Mouse (Mus musculus) retina, adult 2 months (tissue): Measurements from ENCODE around the gene Snrnp35.
A peak's percentile ranks its signal among the peaks of the same experiment; 100 is the strongest.
"Not testable (repeated sequence)": the region's sequence is repeated elsewhere in the genome, so short reads cannot be mapped to it uniquely, and the experiment has no call there.

ENCODE experiments used
- DNase-seq: peaks from one replicate; pipeline ENCODE4 v3.0.0-alpha.2; 2012; ENCODE audit warnings: low read depth, low spot score

The Snrnp35 gene

DNA sequence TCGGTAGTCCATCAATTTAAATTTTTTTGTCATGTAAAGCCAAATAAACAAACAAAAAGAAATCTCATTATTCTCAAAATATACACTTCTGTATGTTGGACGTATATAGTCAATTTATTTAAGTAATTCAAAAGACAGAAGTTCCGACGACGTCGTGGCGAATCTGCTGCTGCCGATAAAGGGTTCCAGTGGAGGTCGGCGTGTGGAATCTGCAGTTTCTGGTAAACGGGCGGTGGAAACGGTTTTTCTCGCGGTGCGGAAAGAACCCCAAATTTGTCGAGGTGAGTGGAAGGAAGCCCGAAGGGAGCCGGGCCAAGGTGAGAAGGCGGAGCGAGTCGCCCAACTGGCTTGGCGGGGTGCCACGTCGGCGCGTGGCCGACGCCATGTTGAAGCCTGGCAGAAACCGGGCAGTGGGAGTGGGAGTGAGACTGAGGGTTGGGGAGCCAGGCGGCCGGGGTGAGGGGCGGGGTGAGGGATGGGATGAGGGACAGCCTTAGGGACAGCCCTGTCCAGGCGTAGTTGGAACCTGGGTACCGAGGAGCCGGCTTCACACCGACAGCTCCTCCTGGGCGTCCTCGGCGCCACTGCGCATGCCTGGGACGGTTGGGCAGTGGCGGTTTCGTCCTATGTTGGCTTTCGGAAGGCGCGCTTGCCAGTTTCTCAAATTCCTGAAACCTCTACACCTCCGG is at the start of gene Snrnp35:
Gene Snrnp35 (plus strand): TSS at position 169 of the 689 bp plus-strand sequence.
- peak; percentile 78 for DNase-seq

DNA sequence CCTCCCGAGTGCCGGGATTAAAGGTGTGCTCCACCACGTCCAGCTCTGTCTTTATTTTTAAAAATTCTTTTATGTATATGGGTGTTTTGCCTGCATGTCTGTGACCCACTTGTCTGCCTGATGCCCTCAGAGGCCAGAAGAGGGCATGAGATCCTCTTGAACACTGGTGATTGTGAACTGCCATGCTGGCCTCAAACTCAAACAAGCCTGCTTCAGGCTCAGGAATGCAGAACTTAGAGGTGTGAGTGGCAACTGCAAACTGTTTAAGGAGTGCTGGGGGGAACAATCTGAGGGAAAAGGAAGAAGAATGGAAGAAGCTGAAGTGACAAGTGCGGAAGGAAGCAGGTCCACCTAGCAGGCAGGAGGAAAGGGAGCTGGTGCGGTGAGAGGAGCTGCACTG is 44.7 kb upstream of the Snrnp35 start:
- no peak for DNase-seq

DNA sequence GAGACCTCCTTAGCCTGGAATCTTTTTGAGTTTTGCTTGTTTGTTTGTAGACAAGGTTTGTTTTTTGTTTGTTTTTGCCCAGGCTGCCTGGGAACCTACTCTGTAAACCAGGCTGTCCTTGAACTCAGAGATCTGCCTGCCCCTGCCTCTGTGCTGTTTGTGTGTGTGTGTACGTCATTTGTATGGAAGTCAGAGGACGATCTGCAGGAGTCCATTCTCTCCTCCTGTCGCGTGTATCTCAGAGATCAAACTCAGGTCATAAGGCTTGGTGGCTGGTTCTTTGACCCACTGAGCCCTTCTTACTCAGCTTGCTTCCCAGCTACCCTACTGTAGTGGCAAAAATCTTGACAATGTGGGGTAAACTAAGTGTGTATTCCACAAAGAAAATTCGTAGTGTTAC is 44.2 kb upstream of the Snrnp35 start:
- no peak for DNase-seq

DNA sequence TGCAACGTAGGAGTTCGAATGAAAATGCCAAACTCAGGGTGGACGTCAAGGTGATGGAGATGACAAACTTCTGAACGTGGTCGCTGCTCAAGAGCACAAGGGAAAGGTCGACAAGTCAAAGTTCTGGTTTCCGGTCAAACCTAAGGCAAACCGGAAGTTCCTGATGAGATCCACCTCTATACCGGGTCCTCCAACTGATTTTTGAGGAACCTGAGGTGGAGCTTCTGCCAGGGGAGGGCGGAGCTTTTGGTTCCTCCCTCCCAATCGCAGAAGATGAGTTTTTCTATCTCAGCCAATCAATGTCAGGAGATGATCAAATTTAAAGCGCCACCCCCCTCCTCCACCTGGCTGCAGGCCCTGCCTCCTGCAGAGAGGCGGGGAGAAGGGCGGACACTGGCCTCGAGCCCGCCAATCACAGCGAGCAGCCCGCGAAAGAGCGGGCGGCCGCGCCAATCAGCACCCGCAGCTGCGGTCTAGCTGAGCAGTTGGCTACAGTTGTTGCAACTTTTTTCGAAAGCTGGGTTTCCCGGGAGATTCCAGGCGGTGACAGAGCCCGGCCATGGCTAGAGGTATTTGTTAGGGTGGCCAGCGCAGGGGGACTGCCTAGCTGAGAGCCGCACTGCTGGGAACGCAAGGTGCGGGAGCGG is 43.4 kb upstream of the Snrnp35 start, which contains the start of gene Kmt5a:
Gene Kmt5a (plus strand): TSS at position 484 of the 647 bp plus-strand sequence.
- DNase-seq, result peak; percentile 77

DNA sequence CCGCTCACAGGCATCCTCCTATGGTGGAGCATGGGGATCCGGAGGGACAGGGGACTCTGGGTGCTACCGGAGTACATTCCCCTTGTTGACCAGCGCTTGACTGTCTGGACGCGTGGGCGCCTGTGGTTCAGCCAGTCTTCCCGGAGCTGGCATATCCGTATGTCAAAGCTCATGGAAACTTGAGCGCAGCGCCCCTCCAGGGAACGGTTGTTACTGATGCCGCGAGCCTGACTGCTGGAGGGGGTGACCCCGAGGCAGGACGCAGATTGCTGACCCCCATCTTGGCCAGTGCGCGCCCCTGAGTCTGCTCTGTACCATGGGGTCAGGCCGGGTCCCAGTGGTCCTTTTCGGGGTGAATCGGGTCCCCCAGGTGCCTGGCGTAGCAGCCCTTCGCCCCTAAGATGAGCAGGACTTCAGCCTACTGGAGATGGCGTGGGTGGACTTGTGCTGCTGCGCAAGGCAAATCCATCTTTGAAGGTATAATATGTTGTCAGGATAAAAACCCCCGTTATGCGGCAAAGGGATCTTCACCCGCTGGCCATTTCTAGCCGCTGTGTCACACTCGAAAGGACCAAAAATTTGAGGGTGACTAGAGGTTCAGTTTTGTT is 42.7 kb upstream of the Snrnp35 start:
- no peak for DNase-seq

DNA sequence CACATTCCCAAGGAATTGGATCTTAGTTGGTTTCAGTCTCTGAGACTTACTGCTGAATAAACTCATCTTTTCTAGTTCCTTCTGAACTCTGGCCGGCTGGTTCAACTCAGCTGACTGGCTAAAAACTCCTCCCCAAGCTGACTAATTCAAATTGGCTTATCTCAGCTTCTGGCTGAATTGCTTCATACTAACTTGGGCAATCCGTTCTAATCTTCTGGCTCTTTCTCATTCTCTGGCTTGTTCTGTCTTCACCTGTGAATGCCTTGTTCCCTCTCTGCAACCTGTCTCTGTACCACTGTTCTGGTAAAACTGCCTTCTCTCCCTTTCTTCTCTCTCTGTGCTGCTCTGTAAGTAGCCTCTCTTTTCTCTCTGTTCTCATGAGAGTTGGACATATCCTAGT is 40.3 kb upstream of the Snrnp35 start:
- DNase-seq, result no peak

DNA sequence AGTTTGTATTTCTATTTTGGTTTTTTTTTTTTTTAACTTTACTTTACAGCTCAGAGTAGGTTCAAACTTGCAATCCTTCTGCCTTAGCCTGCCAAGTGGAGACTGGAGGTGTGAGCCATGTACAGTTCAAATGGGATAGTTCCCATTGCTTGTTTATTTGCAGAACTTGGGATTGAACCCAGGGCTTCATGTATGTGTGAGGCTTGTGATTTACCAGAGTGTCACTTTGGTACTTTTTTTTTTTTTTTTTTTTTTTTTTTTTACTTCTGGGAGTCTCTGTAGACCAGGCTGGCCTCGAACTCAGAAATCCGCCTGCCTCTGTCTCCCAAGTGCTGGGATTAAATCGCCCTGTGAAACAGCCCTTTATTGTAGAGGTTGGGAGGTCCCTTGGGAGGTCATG is 38.7 kb upstream of the Snrnp35 start:
- DNase-seq, result no peak

DNA sequence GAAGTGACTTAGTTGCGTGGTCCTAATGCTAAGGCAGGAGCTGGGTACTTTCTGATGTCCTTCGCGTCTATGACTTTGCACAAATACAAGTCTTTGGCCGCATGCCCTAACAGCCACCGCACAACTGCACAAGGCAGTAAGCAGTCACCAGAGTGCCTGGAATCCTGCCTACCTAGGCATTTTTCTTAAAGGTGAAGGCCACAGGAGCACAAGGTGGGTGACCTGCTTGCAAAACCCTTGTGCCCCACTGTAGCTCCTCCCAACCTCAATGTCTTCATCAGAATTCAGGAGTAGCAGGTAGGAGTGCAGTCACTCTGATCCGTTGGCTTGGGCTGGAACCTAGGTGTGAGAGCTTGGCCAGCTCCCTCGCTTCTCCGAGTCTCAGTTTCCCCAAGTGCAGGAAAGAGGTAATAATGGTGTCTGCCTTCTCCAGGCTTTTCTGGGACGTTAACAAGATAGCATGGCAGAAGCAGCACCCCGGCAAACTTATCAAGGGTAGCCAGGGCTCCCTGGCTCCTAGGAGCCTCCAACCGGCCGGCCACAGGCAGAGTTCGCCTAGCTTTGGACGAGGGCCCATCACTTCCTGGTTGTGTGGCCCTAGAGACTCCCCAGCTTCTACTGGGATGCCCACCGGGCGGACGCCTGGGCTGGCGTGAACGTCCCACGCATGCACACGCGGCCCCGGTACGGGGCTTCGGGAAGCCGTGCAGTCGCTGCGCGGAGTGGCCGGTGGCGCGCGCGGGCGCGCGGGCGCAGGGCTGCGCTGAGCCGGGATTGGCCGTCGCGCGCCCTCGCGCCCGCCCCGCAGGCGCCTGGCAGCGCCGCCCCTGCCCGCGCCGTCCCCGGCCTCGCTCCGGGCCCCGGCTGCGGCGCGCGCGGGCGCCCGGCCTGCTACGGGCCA is 38.0 kb upstream of the Snrnp35 start:
- DNase-seq, result peak; percentile 60

DNA sequence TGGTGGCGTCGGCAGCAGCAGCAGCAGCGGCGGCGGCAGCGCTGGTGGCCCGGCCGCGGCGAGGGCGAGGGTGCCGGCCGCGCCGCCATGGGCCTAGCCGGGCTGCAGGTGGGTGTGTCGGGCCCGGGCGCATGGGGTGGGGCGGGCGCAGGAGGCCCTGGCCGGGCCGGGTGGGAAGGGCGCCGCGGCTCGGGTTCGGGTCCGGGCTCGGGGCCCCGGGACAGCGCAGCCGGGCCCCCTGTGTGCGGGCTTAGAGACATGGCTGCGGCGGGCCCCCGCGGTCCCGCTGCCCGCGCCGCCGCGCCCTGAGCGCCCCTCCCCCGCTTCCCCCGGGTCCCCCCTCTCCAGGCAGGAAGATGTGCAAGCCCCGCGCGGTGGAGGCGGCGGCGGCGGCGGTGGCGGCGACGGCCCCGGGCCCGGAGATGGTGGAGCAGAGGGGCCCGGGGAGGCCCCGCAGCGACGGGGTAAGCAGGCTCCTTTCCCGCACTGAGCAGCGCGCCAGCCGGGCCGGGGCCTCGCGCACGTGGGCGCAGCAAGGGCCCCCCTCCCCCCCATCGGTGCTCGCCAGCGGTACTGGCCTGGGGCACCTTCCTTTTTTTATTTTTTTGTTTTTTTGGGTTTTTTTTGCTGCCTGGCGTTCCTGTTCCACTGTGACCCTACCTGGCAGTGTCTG is 37.2 kb upstream of the Snrnp35 start:
- DNase-seq, result no peak

DNA sequence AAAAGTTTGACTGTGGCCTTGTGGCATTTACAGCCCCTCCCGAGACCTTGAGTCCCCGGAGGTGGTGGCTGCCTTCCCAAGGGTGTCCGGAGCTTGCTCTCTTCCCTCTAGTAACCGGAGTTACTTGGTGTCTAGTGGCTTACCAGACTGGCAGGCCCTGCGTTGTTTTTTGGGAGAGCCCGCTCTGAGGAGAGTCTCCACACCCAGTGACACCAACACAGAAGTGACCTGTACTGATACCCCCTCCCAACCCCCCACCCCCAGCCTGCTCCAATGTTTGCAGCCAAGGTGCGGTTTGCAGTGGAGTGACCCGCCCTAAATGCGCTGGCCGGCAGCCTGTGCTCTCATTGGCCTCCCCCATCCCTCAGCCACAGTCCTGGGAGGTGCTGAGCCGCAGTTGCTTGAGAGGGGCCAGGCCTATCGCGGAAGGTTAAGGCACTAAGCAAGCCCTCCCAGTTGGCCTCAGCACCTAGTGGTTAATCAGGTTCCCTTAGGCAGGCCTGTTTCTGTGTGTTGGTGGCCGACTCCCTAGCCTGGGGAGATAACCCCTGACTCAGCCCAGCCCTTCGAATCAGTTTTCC is 36.5 kb upstream of the Snrnp35 start:
- DNase-seq, result no peak

DNA sequence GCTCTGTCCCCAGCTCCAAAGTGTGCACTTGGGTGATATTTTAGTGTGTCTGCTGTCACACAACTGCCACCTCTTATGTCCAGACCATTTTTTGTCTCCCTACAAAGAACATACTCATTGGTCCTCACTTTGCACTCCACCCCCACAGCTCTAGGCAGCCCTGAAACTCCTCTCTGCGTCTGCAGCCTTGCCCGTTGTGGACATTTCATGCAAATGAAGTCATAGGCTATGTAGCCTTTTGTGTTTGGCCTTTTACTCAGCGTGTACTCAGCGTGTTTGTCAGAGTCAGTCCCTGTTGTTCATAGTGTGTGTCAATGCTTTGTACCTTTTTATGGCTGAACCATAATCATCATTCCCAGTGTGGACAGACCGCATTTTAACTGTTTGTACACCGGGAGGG is 33.4 kb upstream of the Snrnp35 start:
- DNase-seq, result no peak

DNA sequence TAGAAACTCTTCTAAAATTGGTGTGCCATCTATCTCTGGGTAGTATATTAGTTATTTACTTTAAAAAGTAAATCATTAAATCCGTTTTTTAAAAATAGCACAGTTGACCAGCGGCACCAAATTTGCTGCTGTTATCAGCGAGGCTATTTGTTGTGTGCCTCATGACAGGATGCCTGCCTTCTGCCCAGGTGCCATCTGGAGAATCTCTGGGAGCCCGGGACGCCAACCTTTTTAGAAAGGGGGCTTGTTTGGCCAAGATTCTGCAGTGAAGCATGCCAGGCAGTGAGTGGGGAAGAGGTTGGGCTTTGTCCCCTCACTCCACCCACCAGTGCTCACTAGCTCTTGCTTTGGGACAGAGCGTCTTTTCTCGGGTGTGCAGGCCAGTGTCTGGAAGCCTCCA is 32.9 kb upstream of the Snrnp35 start:
- DNase-seq, result no peak

DNA sequence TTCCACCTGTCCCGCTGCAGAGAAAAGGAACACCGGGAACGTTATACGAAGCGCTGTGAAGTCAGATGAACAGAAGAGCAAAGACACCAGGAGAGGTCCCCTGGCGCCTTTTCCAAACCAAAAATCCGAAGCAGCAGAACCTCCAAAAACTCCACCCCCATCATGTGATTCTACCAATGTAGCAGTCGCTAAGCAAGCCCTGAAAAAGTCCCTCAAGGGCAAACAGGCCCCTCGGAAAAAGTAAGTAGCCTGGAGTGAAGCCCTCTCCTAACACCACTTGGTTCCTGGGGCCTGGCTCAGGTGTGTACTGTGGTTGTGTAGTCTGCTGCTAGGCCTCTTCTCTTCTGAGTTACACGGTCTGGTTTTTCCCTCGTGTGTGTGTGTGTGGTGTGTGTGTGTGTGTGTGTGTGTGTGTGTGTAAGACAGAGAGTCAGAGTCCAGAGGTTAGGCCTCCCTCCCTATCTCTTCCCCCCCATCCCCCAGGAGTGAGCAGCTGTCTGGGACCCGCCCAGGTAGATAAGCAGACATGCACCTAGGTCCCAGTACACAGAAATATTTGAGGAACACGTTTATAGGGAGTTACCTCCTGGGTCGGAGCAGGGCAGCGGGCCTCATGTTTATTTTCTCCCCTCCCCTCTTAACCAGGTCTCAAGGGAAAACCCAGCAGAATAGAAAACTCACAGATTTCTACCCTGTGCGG is 32.1 kb upstream of the Snrnp35 start:
- DNase-seq, result no peak

DNA sequence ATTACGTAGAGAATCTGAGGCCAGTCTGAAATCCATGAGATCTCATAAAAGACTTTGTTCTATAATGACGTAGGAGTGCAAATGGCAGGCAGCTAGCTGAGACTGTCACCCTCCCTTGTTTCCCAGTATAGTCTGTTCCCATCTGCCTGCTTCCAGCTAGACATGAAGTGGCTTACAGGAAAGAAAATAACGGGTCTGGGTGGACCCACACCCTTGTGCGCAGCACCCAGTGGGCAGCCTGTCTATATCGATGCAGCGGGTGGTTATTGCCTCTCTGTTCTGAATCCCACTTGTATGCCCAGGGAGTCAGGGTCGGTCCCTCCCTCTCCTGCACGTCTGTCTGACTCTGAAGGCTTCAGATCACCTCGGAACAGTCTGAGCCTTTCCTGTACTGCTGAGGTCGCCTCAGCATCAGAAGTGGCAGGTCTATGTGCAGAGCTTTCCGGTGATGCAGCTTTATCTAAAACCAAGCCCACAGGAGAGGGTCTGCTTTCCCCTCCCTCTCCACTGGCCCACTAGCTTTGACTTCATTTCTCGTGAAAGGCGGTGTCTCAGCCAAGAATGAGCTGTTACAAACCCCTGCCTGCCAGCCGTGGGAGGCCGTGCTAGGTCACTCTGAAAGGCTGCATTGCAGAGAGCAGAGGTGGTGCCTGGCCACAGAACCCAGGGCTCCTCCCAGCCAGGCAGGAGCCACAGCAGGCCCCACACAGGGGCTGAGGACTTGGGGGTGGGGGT is 30.3 kb upstream of the Snrnp35 start:
- DNase-seq, result no peak

DNA sequence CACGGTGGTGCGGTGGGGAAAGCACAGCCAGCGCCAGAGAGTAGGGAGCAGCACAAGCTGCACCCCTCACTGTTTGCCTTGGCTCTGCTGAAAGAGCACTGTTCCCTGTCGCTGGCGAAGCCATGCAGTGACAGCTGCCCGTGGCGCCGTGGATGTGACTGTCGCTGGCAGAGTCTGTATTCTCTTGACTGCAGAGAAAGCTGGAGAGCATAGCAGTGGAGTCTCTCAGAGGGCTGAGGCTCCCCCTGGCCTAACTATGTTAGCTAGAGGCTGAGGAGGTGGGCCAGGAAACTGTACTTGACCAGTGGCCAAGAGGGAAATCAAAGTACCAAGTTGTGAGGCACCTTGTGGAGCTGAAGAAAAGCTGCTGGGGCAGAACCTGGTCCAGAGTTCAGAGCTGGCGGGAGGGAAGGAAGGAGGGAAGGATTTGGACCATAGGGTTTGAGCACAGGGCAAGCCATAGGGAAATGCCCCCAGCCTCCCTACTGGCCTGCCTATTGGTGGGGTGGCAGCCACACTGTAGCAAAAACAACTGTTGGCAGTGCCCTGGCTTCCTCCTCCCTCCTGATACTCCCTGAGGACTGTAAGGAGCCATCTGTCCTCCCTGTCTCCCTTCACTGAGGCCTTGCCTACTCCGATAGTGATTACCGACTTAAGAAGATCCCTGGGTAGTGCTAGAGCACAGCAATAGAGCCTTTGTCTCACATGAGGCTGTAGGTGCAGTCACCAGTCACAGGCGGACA is 29.4 kb upstream of the Snrnp35 start:
- DNase-seq, result no peak

DNA sequence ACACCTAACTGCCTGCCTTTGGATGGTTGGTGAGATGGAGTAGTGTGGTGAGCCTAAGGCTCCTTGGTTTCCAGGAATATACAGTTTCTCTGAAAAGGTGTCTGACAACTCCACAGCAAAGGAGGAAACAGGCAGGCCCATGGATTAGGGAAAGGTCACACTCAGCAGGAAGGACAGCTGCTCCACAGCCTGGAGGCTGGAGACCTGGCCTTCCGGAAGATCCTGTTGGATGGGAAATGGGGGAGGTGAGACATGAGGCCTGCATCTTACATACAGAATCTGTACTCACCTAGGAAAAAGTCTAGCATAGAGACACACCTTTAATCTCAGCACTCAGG is 28.9 kb upstream of the Snrnp35 start:
- DNase-seq, result no peak

DNA sequence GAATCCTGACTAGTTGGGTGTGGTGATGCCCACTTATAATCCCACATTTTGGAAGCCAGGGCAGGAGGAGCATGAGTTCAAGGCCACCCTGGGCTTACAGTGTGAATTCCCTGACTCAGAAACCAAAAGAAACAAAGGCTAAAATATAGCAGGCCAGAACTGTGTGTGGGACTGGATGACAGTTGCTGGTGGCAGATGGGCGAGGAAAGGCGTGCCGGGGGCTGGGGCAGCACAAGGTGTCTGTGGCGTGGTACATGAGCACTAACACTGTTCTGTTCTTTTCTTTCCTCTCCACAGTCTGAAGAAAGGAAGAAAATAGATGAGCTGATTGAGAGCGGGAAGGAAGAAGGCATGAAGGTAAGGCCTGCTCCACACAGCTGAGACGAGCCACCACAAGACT is 26.2 kb upstream of the Snrnp35 start:
- DNase-seq, result no peak

DNA sequence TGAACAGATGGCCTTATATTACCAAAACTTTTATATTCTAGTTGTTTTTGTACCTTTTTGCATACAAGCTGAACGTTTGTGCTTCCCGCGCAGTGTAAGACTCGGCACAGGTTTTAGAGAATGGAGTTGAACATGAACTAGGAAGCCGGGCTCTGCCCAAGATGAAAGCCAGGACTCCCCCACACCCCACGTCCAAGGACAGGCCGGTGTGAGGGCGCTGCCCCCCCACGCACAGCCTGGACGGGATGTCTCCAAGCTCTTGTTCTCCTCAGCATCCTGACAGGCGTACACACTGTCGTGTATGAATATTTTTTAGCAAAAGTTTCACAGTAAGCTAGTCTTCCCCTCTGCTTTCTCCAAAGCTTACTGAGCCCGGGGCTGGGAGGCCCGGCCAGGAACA is 22.0 kb upstream of the Snrnp35 start:
- not testable (repeated sequence) for DNase-seq
